Mouse (Mus musculus) lung, embryonic 15.5 days (tissue): ENCODE data around the gene Whrn. TPM values are rescaled to one million over a fixed set of nuclear protein-coding genes. Genes with fewer than 3 reads are reported as not detected.
A peak's percentile ranks its signal among the peaks of the same experiment; 100 is the strongest.

Experiments used
- ATAC-seq: fragments of 200-750 bp; cut with Nextera tagmentation; 2 replicates; pipeline ENCODE4 v1.8.0; 2017; ENCODE audit warnings: moderate number of reproducible peaks, borderline replicate concordance; ENCODE audit not compliant: low FRiP score, low TSS enrichment; ENCODE audit errors: extremely low read depth
- H3K27ac ChIP-seq: fragments of 300-500 bp; sonication (generic); 2 replicates; pipeline ENCODE4 v1.5.1; 2015; ENCODE audit warnings: moderate library complexity, mild to moderate bottlenecking, inconsistent platforms
- H3K27me3 ChIP-seq: fragments of 300-500 bp; sonication (generic); 2 replicates; pipeline ENCODE4 v1.6.1; 2015; ENCODE audit warnings: inconsistent platforms
- H3K36me3 ChIP-seq: fragments of 300-500 bp; sonication (generic); 2 replicates; pipeline ENCODE4 v1.6.1; 2015; ENCODE audit warnings: inconsistent platforms
- H3K4me1 ChIP-seq: fragments of 300-500 bp; sonication (generic); 2 replicates; pipeline ENCODE4 v1.6.1; 2015; ENCODE audit warnings: inconsistent platforms
- H3K4me2 ChIP-seq: fragments of 300-500 bp; sonication (generic); 2 replicates; pipeline ENCODE4 v1.6.1; 2015; ENCODE audit warnings: inconsistent platforms, mild to moderate bottlenecking, moderate library complexity
- H3K4me3 ChIP-seq: fragments of 300-500 bp; sonication (generic); 2 replicates; pipeline ENCODE4 v1.5.1; 2015; ENCODE audit warnings: mild to moderate bottlenecking, inconsistent platforms
- H3K9ac ChIP-seq: fragments of 300-500 bp; sonication (generic); 2 replicates; pipeline ENCODE4 v1.6.1; 2015; ENCODE audit warnings: inconsistent platforms
- H3K9me3 ChIP-seq: fragments of 300-500 bp; sonication (generic); 2 replicates; pipeline ENCODE4 v1.6.1; 2016; ENCODE audit warnings: inconsistent platforms
- WGBS: fragments of 180-500 bp; shearing (Covaris S2); methylation state at CpG from one replicate; pipeline ENCODE4 v1.1.7; 2015; 5-methylcytosine and 5-hydroxymethylcytosine counted together
- polyA plus RNA-seq: library from polyadenylated mRNA; unstranded; fragments of >200 nt; fragmentation: Nextera tagmentation; extraction: Ambion mirVana; gene quantifications from 2 replicates; pipeline ENCODE4 v1.2.1, GENCODE M21; 2015

The Whrn gene
- polyA plus RNA-seq, 1 experiment from 2014 or later, result 2.7 TPM

- WGBS, result 34% methylated on average over 9 of the region's 10 CpGs
- Histone ChIP-seq H3K9me3 (no peaks in the 10 kb centered on the region), H3K4me3 (no peak overlapping the region), H3K4me1 (no peaks in the 10 kb centered on the region), H3K36me3 (no peaks in the 10 kb centered on the region), H3K9ac (no peak overlapping the region), H3K27me3 (no peaks in the 10 kb centered on the region), H3K27ac (no peak overlapping the region), H3K4me2 (no peak overlapping the region)
- ATAC-seq, result no peak
Observed at GRCm38 (mm10) chr4:63467338-63467737, 28.5 kb downstream of the Whrn start.

- H3K9ac ChIP-seq, result no peak overlapping the region
- H3K36me3 ChIP-seq, result no peaks in the 10 kb centered on the region
- no peak overlapping the region for H3K27ac ChIP-seq
- no peaks in the 10 kb centered on the region for H3K27me3 ChIP-seq
- no peak for ATAC-seq
- 82% methylated on average over 6 of the region's 6 CpGs for WGBS
- no peaks in the 10 kb centered on the region for H3K9me3 ChIP-seq
- H3K4me2 ChIP-seq, result no peak overlapping the region
- H3K4me1 ChIP-seq, result no peaks in the 10 kb centered on the region
- H3K4me3 ChIP-seq, result no peak overlapping the region
Observed at GRCm38 (mm10) chr4:63466192-63466591, 29.6 kb downstream of the Whrn start.

GRCm38 (mm10) chr4:63460876-63461525 is 34.8 kb downstream of the Whrn start:
- Histone ChIP-seq H3K9ac (no peak overlapping the region), H3K4me3 (no peak overlapping the region), H3K4me2 (no peak overlapping the region), H3K36me3 (no peaks in the 10 kb centered on the region), H3K9me3 (no peaks in the 10 kb centered on the region), H3K4me1 (peaks cover 9% of the 10 kb centered on the region), H3K27me3 (no peaks in the 10 kb centered on the region), H3K27ac (no peak overlapping the region)
- WGBS, result 80% methylated on average over 7 of the region's 7 CpGs
- ATAC-seq, result no peak

- WGBS, result 34% methylated on average over 16 of the region's 16 CpGs
Observed at GRCm38 (mm10) chr4:63459141-63459789, 36.5 kb downstream of the Whrn start.

GRCm38 (mm10) chr4:63456547-63456946 is 39.2 kb downstream of the Whrn start:
- H3K4me1 ChIP-seq, result peaks cover 9% of the 10 kb centered on the region
- no peak overlapping the region for H3K9ac ChIP-seq
- no peaks in the 10 kb centered on the region for H3K27me3 ChIP-seq
- 73% methylated on average over 5 of the region's 5 CpGs for WGBS
- no peak overlapping the region for H3K4me2 ChIP-seq
- H3K36me3 ChIP-seq, result no peaks in the 10 kb centered on the region
- no peak for ATAC-seq
- no peak overlapping the region for H3K27ac ChIP-seq
- H3K9me3 ChIP-seq, result no peaks in the 10 kb centered on the region
- H3K4me3 ChIP-seq, result no peak overlapping the region

More at GRCm38 (mm10) chr4:63459141-63459789, 36.5 kb downstream of the Whrn start:
- H3K36me3 ChIP-seq, result no peaks in the 10 kb centered on the region
- peaks cover 9% of the 10 kb centered on the region for H3K4me1 ChIP-seq
- no peak overlapping the region for H3K27ac ChIP-seq
- H3K9me3 ChIP-seq, result no peaks in the 10 kb centered on the region
- no peak overlapping the region for H3K4me3 ChIP-seq
- no peak overlapping the region for H3K4me2 ChIP-seq
- ATAC-seq, result peak; percentile 29; the same call in 1 of the 2 replicates
- H3K9ac ChIP-seq, result no peak overlapping the region; the same call in 1 of the 2 replicates
- H3K27me3 ChIP-seq, result no peaks in the 10 kb centered on the region

GRCm38 (mm10) chr4:63453939-63454513 is 41.8 kb downstream of the Whrn start:
- 80% methylated on average over 6 of the region's 6 CpGs for WGBS
- Histone ChIP-seq H3K36me3 (no peaks in the 10 kb centered on the region), H3K27me3 (no peaks in the 10 kb centered on the region), H3K4me1 (peaks cover 2% of the 10 kb centered on the region), H3K4me3 (no peak overlapping the region), H3K9me3 (no peaks in the 10 kb centered on the region), H3K4me2 (no peak overlapping the region), H3K27ac (no peak overlapping the region), H3K9ac (no peak overlapping the region)
- no peak for ATAC-seq

GRCm38 (mm10) chr4:63452555-63452954 is 43.2 kb downstream of the Whrn start:
- Histone ChIP-seq H3K4me2 (no peak overlapping the region), H3K4me1 (no peaks in the 10 kb centered on the region), H3K9ac (no peak overlapping the region), H3K4me3 (no peak overlapping the region), H3K27me3 (no peaks in the 10 kb centered on the region), H3K27ac (no peak overlapping the region), H3K36me3 (no peaks in the 10 kb centered on the region), H3K9me3 (no peaks in the 10 kb centered on the region)
- ATAC-seq, result no peak
- 74% methylated on average over 3 of the region's 3 CpGs for WGBS

- Histone ChIP-seq H3K4me2 (no peak overlapping the region), H3K27me3 (no peaks in the 10 kb centered on the region), H3K4me3 (no peak overlapping the region), H3K27ac (no peak overlapping the region), H3K9ac (no peak overlapping the region), H3K4me1 (no peaks in the 10 kb centered on the region), H3K36me3 (no peaks in the 10 kb centered on the region), H3K9me3 (no peaks in the 10 kb centered on the region)
- ATAC-seq, result no peak
- WGBS, result 72% methylated on average over 5 of the region's 5 CpGs
Observed at GRCm38 (mm10) chr4:63450551-63450950, 45.2 kb downstream of the Whrn start.

GRCm38 (mm10) chr4:63444362-63445066 is 51.3 kb downstream of the Whrn start:
- no peak overlapping the region for H3K4me3 ChIP-seq
- H3K27me3 ChIP-seq, result no peaks in the 10 kb centered on the region
- H3K27ac ChIP-seq, result no peak overlapping the region
- H3K9me3 ChIP-seq, result no peaks in the 10 kb centered on the region
- no peak overlapping the region for H3K9ac ChIP-seq
- no peak overlapping the region for H3K4me2 ChIP-seq
- no peaks in the 10 kb centered on the region for H3K4me1 ChIP-seq
- H3K36me3 ChIP-seq, result no peaks in the 10 kb centered on the region
- 78% methylated on average over 10 of the region's 10 CpGs for WGBS
- ATAC-seq, result no peak

- Histone ChIP-seq H3K4me1 (0 out of 2 replicates have a peak, but pooled peaks cover under 1% of the 10 kb centered on the region), H3K36me3 (no peaks in the 10 kb centered on the region), H3K4me2 (no peak overlapping the region), H3K27me3 (no peaks in the 10 kb centered on the region), H3K9me3 (no peaks in the 10 kb centered on the region), H3K9ac (no peak overlapping the region), H3K4me3 (no peak overlapping the region), H3K27ac (no peak overlapping the region)
- ATAC-seq, result no peak
- WGBS, result 88% methylated on average over 2 of the region's 2 CpGs
Observed at GRCm38 (mm10) chr4:63443101-63443500, 52.7 kb downstream of the Whrn start.

GRCm38 (mm10) chr4:63441616-63442015 is 54.2 kb downstream of the Whrn start:
- Histone ChIP-seq H3K9me3 (no peaks in the 10 kb centered on the region), H3K27ac (no peak overlapping the region), H3K9ac (no peak overlapping the region), H3K4me3 (no peak overlapping the region), H3K4me2 (no peak overlapping the region), H3K27me3 (no peaks in the 10 kb centered on the region), H3K36me3 (no peaks in the 10 kb centered on the region), H3K4me1 (0 out of 2 replicates have a peak, but pooled peaks cover 8% of the 10 kb centered on the region)
- WGBS, result 93% methylated on average over 7 of the region's 7 CpGs
- ATAC-seq, result no peak

GRCm38 (mm10) chr4:63440262-63440661 is 55.5 kb downstream of the Whrn start:
- H3K36me3 ChIP-seq, result no peaks in the 10 kb centered on the region
- H3K27me3 ChIP-seq, result no peaks in the 10 kb centered on the region
- 0 out of 2 replicates have a peak, but pooled peaks cover 8% of the 10 kb centered on the region for H3K4me1 ChIP-seq
- H3K4me2 ChIP-seq, result no peak overlapping the region
- no peaks in the 10 kb centered on the region for H3K9me3 ChIP-seq
- no peak overlapping the region for H3K9ac ChIP-seq
- WGBS, result 61% methylated on average over 7 of the region's 7 CpGs
- no peak; the same call in 1 of the 2 replicates for ATAC-seq
- H3K27ac ChIP-seq, result no peak overlapping the region
- no peak overlapping the region for H3K4me3 ChIP-seq
